Mouse (Mus musculus) ovary, postnatal 14 days (tissue): ENCODE measurements at regions not wholly inside any gene's neighbourhood (a gene's known extent, or its start where the extent isn't known, plus 50 kb on each side); places are given as distances from the start of the nearest gene placed in this dataset.
"Not testable (repeated sequence)": the region's sequence is repeated elsewhere in the genome, so short reads cannot be mapped to it uniquely, and the experiment has no call there.

Experiments
- DNase-seq: peaks from one replicate; pipeline ENCODE4 v3.0.0; 2022; ENCODE audit warnings: low spot score

DNA sequence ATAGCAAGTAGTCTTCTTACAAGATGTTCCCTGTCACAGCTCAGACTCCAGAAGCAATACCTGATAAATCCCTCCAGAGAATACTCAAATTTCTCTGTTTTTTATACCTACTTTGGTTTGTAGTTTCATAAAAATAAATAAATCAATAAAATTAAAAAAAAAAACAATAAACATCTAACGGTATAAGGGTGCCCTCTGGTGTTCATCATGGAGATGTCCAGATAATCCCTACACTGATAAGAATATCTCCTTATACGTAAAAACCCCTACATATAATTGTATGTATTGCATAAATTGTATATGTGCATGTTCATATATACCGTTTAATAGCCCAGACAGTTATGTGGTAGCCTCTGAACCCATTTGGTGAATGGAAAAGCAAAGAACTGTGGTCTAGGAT lies 75.7 kb upstream of the Olfr1324 start:
- no peak for DNase-seq

DNA sequence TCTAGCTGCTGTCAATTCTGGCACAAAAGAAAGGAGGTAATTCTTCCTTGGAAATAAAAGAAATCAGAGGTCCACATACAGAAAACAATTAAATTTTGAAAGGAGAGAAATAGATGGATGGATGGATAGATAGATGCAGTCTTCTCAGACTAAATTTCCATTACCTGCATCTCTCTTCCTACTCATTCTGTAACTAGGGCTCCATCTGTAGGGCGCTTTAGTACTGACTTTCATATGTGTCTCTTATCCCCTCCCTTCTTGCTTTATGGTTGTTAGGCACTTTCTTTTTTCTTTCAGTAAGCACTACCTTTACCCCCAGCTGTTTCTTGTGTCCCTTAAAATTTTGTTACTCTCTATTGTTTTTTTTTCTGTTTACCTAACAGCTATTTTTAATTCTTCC lies 72.9 kb upstream of the Olfr1324 start:
- DNase-seq: no peak

DNA sequence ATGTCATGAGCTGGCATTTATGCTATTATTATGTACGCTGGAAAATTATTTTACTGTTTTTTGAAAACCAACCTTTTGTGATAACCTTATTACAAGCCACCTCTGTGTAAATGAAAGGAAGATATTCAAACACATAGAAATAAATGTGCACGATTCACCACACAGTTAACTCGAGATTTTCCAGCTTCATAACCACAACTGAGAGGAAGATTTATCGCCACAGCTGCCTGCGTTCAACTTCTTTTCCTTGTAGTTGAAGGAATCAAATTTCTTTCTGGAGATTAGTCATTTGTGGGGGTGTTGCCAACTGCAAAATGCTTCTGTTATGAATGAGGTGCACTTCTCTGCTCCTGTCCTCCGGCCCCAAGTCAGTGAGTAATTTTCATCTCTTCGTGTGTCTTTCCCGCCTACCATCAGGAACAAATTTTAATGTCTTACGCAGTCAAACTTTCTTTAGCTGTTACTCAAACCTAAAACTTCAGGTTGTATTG lies 62.2 kb upstream of the Olfr1324 start:
- not testable (repeated sequence) for DNase-seq
